Mouse (Mus musculus) CH12.LX (cell line): ENCODE results near the gene Dusp23. TPM values are rescaled to one million over a fixed set of nuclear protein-coding genes. Genes with fewer than 3 reads are reported as not detected.

Experiments used
- DNase-seq: peaks from one replicate; pipeline ENCODE4 v3.0.0-alpha.2; 2013; ENCODE audit errors: extremely low read depth
- H3K27ac ChIP-seq: 2 replicates; pipeline ENCODE4 v1.5.1; 2012; ENCODE audit warnings: low read depth, mild to moderate bottlenecking, control low read depth, moderate library complexity; ENCODE audit not compliant: insufficient read depth
- H3K27me3 ChIP-seq: replicated peaks from 2 replicates; pipeline ENCODE3; 2012; ENCODE audit warnings: inconsistent platforms
- H3K36me3 ChIP-seq, 2 experiments: replicated peaks in 1 of 2; 2 replicates each; pipeline versions ENCODE3 to v1.6.1; 2012; ENCODE audit warnings: inconsistent platforms in 1 of 2, low read length in 1 of 2, mild to moderate bottlenecking in 1 of 2, mixed read lengths in 1 of 2, moderate library complexity in 1 of 2; ENCODE audit not compliant: control insufficient read depth in 1 of 2, insufficient read depth in 1 of 2
- H3K4me1 ChIP-seq, 2 experiments: 2 replicates each; pipeline ENCODE4 v1.6.1; 2012; ENCODE audit warnings: inconsistent platforms in 1 of 2, moderate library complexity in 1 of 2; ENCODE audit not compliant: insufficient read depth in 2 of 2, control insufficient read depth in 1 of 2
- H3K4me2 ChIP-seq: 2 replicates; pipeline ENCODE4 v1.6.1; 2012; ENCODE audit warnings: low read depth, mild to moderate bottlenecking, control low read depth; ENCODE audit not compliant: poor library complexity, insufficient read depth, severe bottlenecking
- H3K4me3 ChIP-seq, 3 experiments: fragments of 150-350 bp in 1 of 3; sonication (generic) in 1 of 3; replicated peaks in 1 of 3; 2 replicates each; pipeline versions ENCODE3 to v1.5.1; 2011 to 2012; ENCODE audit warnings: low read depth in 2 of 3, low read length in 2 of 3, mild to moderate bottlenecking in 2 of 3, moderate library complexity in 2 of 3, control low read depth in 1 of 3, improper control_type of control experiment in 1 of 3, inconsistent platforms in 1 of 3, mixed read lengths in 1 of 3; ENCODE audit not compliant: poor library complexity in 1 of 3
- H3K79me2 ChIP-seq: replicated peaks from 2 replicates; pipeline ENCODE4 v1.6.1; 2012; ENCODE audit warnings: mild to moderate bottlenecking, moderate library complexity; ENCODE audit not compliant: control insufficient read depth, poor library complexity, insufficient read depth, severe bottlenecking; ENCODE audit errors: extremely low read depth
- H3K9ac ChIP-seq: 2 replicates; pipeline ENCODE4 v1.6.1; 2012; ENCODE audit warnings: low read depth, mild to moderate bottlenecking, control low read depth, moderate library complexity; ENCODE audit not compliant: insufficient read depth
- H3K9me3 ChIP-seq: replicated peaks from 2 replicates; pipeline ENCODE3; 2012; ENCODE audit warnings: low read length, inconsistent platforms, mixed read lengths
- CTCF ChIP-seq, 2 experiments: IDR thresholded peaks in 1 of 2; conservative IDR thresholded peaks in 1 of 2; 2 replicates each; pipeline ENCODE4 v1.5.1; 2011 to 2012; ENCODE audit warnings: low read depth in 2 of 2, low read length in 2 of 2, improper control_type of control experiment in 1 of 2, inconsistent platforms in 1 of 2, mild to moderate bottlenecking in 1 of 2, moderate library complexity in 1 of 2
- ELF1 ChIP-seq: IDR thresholded peaks from 2 replicates; pipeline ENCODE4 v1.6.1; 2014; ENCODE audit warnings: low read depth, mild to moderate bottlenecking, inconsistent platforms, low read length, improper control_type of control experiment
- GABPA ChIP-seq: IDR thresholded peaks from 2 replicates; pipeline ENCODE4 v1.6.1; 2012; ENCODE audit warnings: low read depth, low read length, improper control_type of control experiment, inconsistent platforms; ENCODE audit not compliant: insufficient replicate concordance
- HCFC1 ChIP-seq: IDR thresholded peaks from 2 replicates; pipeline ENCODE4 v1.6.1; 2012; ENCODE audit warnings: low read depth, mild to moderate bottlenecking, inconsistent platforms, low read length, improper control_type of control experiment
- IRF4 ChIP-seq: IDR thresholded peaks from 2 replicates; pipeline ENCODE4 v1.6.1; 2014; ENCODE audit warnings: low read depth, mild to moderate bottlenecking, inconsistent platforms, low read length, improper control_type of control experiment
- JUN ChIP-seq: IDR thresholded peaks from 2 replicates; pipeline ENCODE4 v1.6.1; 2011; ENCODE audit warnings: low read depth, mild to moderate bottlenecking, low read length, improper control_type of control experiment, moderate library complexity; ENCODE audit not compliant: insufficient read depth
- JUND ChIP-seq: conservative IDR thresholded peaks from 2 replicates; pipeline ENCODE4 v1.6.1; 2011; ENCODE audit warnings: low read depth, low read length, improper control_type of control experiment
- KAT2A ChIP-seq: IDR thresholded peaks from 2 replicates; pipeline ENCODE4 v1.6.1; 2012; ENCODE audit warnings: low read length, improper control_type of control experiment, inconsistent platforms; ENCODE audit not compliant: insufficient replicate concordance
- MAFK ChIP-seq: IDR thresholded peaks from 2 replicates; pipeline ENCODE4 v1.6.1; 2011; ENCODE audit warnings: low read length, improper control_type of control experiment; ENCODE audit not compliant: insufficient replicate concordance
- MAX ChIP-seq: IDR thresholded peaks from 2 replicates; pipeline ENCODE4 v1.6.1; 2011; ENCODE audit warnings: low read length, improper control_type of control experiment
- MAZ ChIP-seq: IDR thresholded peaks from 2 replicates; pipeline ENCODE4 v1.6.1; 2012; ENCODE audit warnings: low read depth, mild to moderate bottlenecking, inconsistent platforms, low read length, improper control_type of control experiment, moderate library complexity
- PAX5 ChIP-seq: IDR thresholded peaks from 2 replicates; pipeline ENCODE4 v1.6.1; 2012; ENCODE audit warnings: low read length, inconsistent platforms, mixed read lengths
- RAD21 ChIP-seq: IDR thresholded peaks from 2 replicates; pipeline ENCODE4 v1.6.1; 2011; ENCODE audit warnings: low read depth, mild to moderate bottlenecking, low read length, improper control_type of control experiment, moderate library complexity
- SIN3A ChIP-seq: IDR thresholded peaks from 2 replicates; pipeline ENCODE4 v1.6.1; 2012; ENCODE audit warnings: low read length, improper control_type of control experiment, inconsistent platforms
- SMC3 ChIP-seq: IDR thresholded peaks from 2 replicates; pipeline ENCODE4 v1.6.1; 2011; ENCODE audit warnings: low read depth, low read length, improper control_type of control experiment
- TBP ChIP-seq: conservative IDR thresholded peaks from 2 replicates; pipeline ENCODE4 v1.6.1; 2011; ENCODE audit warnings: low read depth, low read length, improper control_type of control experiment
- ZC3H11A ChIP-seq: IDR thresholded peaks from 2 replicates; pipeline ENCODE4 v1.6.1; 2012; ENCODE audit warnings: low read depth, mild to moderate bottlenecking, inconsistent platforms, low read length, improper control_type of control experiment
- ZNF384 ChIP-seq: IDR thresholded peaks from 2 replicates; pipeline ENCODE4 v1.6.1; 2012; ENCODE audit warnings: low read depth, low read length, improper control_type of control experiment, inconsistent platforms
- dilution Hi-C: fragments of 300-500 bp; cut with MboI; formaldehyde crosslinking; loops from 2 replicates; pipeline ENCODE4 v1.14.3; 2020; ENCODE audit warnings: low sequenced_read_pairs; ENCODE audit not compliant: extremely low pct_unique_long_range_greater_than_20kb, extremely low pct_ligation_motif_present
- in situ Hi-C: fragments of 300-500 bp; cut with MboI; formaldehyde crosslinking; loops from 3 replicates; pipeline ENCODE4 v1.14.3; 2019; ENCODE audit warnings: low sequenced_read_pairs, low pct_ligation_motif_present, low pct_unique_long_range_greater_than_20kb, mixed read lengths
- polyA plus RNA-seq: library from polyadenylated mRNA; unstranded; fragments of >175 nt; gene quantifications from 2 replicates; pipeline ENCODE4 v1.2.1, GENCODE M21; 2012; ENCODE audit warnings: low read depth; ENCODE audit not compliant: insufficient read length
- total RNA-seq, 2 experiments: library from RNA; depleted of rRNA; stranded (reverse); fragments of 300-350 nt in 1 of 2; fragments of >200 nt in 1 of 2; gene quantifications; 2 replicates each; pipeline ENCODE4 v1.2.3; 2012 to 2014

Gene Dusp23
- total and polyA plus RNA-seq, 3 experiments, result 0.30 to 1.7 (median 0.85) TPM

- in situ Hi-C loops, result loop anchor here (25.0 kb wide), 1 partner anchor 203 kb away; no protein-coding TSS in a partner anchor
- dilution Hi-C loops, result no loop called here
Observed at GRCm38 (mm10) chr1:172615412-172615811, 17.4 kb downstream of the Dusp23 start.

GRCm38 (mm10) chr1:172614654-172615053, 18.1 kb downstream of the Dusp23 start:
- H3K9me3 ChIP-seq, result no peaks in the 10 kb centered on the region
- H3K9ac ChIP-seq, result no peak overlapping the region
- peaks cover 18% of the 10 kb centered on the region for H3K27me3 ChIP-seq
- H3K27ac ChIP-seq, result no peak overlapping the region
- H3K4me1 ChIP-seq, result peaks cover 0 to 5% of the 10 kb centered on the region in 2 experiments; a peak in 1 of 4 replicates
- no peak overlapping the region for H3K4me3 ChIP-seq
- dilution Hi-C loops (no loop called here), in situ Hi-C loops (loop anchor here (25.0 kb wide), 1 partner anchor 202 kb away; no protein-coding TSS in a partner anchor)
- no peaks in the 10 kb centered on the region for H3K36me3 ChIP-seq
- no peaks in the 10 kb centered on the region for H3K79me2 ChIP-seq
- no peak for TF ChIP-seq TBP
- no peak for TF ChIP-seq SMC3
- TF ChIP-seq CTCF (conservative IDR thresholded peaks at IDR 0.05 in 1 of 2, IDR thresholded peaks at IDR 0.05 in 1 of 2; ENCODE audit: low read depth in 2 of 2, low read length in 2 of 2), result no peak
- no peak for TF ChIP-seq PAX5
- TF ChIP-seq GABPA, result no peak
- TF ChIP-seq SIN3A, result no peak
- TF ChIP-seq JUND, result no peak
- TF ChIP-seq ZC3H11A, result no peak
- no peak for TF ChIP-seq ELF1
- DNase-seq, result no peak
- H3K4me2 ChIP-seq, result no peak overlapping the region

More at GRCm38 (mm10) chr1:172615412-172615811, 17.4 kb downstream of the Dusp23 start:
- Histone ChIP-seq H3K36me3 (no peaks in the 10 kb centered on the region), H3K4me1 (no peaks in the 10 kb centered on the region), H3K4me3 (no peak overlapping the region), H3K9me3 (no peaks in the 10 kb centered on the region), H3K27me3 (peaks cover 15% of the 10 kb centered on the region), H3K27ac (no peak overlapping the region), H3K79me2 (no peaks in the 10 kb centered on the region), H3K9ac (no peak overlapping the region), H3K4me2 (no peak overlapping the region)
- DNase-seq, result no peak
- TF ChIP-seq MAZ (no peak), RAD21 (no peak), MAX (no peak), MAFK (no peak), ZC3H11A (no peak), ZNF384 (no peak), SMC3 (no peak), IRF4 (no peak), KAT2A (no peak), JUN (no peak), PAX5 (no peak), HCFC1 (no peak)
